Mouse (Mus musculus): ENCODE measurements around the gene Iqca. TPM values are rescaled to one million over a fixed set of nuclear protein-coding genes. Genes with fewer than 3 reads are reported as not detected.

Iqca gene
- total and polyA plus RNA-seq, 3 experiments = 0.27 TPM; not detected in 2

DNA sequence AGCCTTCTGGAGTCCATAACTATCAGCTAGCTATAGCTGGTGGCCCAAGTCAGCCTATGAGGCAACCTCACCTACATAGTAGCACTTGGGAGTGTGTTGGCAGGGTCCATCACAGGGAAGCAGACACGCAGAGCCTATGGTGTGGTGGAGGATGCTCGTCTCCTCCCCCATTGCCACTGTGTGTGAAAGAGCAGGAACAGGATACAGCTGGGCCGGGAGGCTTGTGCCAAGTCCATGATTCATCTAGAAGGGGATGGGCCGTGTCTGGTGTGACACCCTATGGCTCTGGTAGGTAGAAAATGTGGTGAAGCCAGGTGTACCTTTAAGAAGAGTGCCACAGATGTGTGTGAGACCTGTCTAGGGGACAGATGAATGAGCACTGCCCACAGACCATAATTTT is 33.0 kb upstream of the Iqca start:
- DNase-seq (ENCODE audit: low spot score) (no peak), ATAC-seq (ENCODE audit: extremely low read depth, insufficient number of reproducible peaks, low FRiP score, poor library complexity, severe bottlenecking) (no peak)
- H3K9me3 ChIP-seq (replicated peaks) = peaks cover 83% of the 10 kb centered on the region
- no peak overlapping the region for H3K4me3 ChIP-seq (ENCODE audit: low read depth, low read length)
- no peaks in the 10 kb centered on the region for H3K27me3 ChIP-seq (ENCODE audit: insufficient read depth, low read length)
- no peaks in the 10 kb centered on the region for H3K4me1 ChIP-seq (ENCODE audit: insufficient read depth, low read depth, low read length)
- TF ChIP-seq CTCF (IDR thresholded peaks at IDR 0.05; ENCODE audit: low read depth, low read length) = no peak
- TF ChIP-seq TAL1 (conservative IDR thresholded peaks at IDR 0.05; ENCODE audit: low read depth, low read length) = no peak
- no peak for TF ChIP-seq POLR2AphosphoS5 (IDR thresholded peaks at IDR 0.05; ENCODE audit: insufficient replicate concordance, low read depth, low read length)
- no peak for TF ChIP-seq GATA1 (IDR thresholded peaks at IDR 0.05; ENCODE audit: borderline replicate concordance, low read length)
- no peak for TF ChIP-seq GATA2 (IDR thresholded peaks at IDR 0.05; ENCODE audit: borderline replicate concordance, low read depth, low read length)
- no peaks in the 10 kb centered on the region for H3K36me3 ChIP-seq (replicated peaks)

DNA sequence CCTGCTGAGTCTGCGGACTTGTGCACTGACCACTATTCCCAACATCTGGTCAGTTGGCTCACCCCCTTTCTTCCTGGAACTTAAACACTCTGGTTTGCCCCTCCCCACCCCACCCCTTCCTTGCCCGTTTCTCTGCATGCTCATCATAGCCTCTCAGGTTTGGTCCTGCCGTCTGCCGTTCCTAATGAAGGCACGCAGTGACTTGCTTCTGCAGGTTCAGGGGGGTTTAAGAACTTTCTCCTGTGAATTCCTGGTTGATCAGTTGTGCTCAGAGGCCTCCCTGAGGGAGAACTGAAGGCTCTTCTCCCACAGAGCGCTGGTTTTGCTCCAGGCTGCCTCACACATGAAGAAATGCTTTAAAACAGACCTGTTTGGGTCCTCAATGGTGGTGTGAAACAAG is 30.4 kb upstream of the Iqca start:
- no peaks in the 10 kb centered on the region for H3K4me1 ChIP-seq (ENCODE audit: insufficient read depth, low read depth, low read length)
- H3K27me3 ChIP-seq (ENCODE audit: insufficient read depth, low read length) = no peaks in the 10 kb centered on the region
- no peak for ATAC-seq (ENCODE audit: extremely low read depth, insufficient number of reproducible peaks, low FRiP score, poor library complexity, severe bottlenecking)
- DNase-seq (ENCODE audit: low spot score) = no peak
- no peak overlapping the region for H3K4me3 ChIP-seq (ENCODE audit: low read depth, low read length)
- H3K9me3 ChIP-seq (replicated peaks) = peaks cover 82% of the 10 kb centered on the region
- TF ChIP-seq CTCF (IDR thresholded peaks at IDR 0.05; ENCODE audit: low read depth, low read length) (no peak), GATA2 (IDR thresholded peaks at IDR 0.05; ENCODE audit: borderline replicate concordance, low read depth, low read length) (no peak), GATA1 (IDR thresholded peaks at IDR 0.05; ENCODE audit: borderline replicate concordance, low read length) (no peak), POLR2AphosphoS5 (IDR thresholded peaks at IDR 0.05; ENCODE audit: insufficient replicate concordance, low read depth, low read length) (no peak), TAL1 (conservative IDR thresholded peaks at IDR 0.05; ENCODE audit: low read depth, low read length) (no peak)
- no peaks in the 10 kb centered on the region for H3K36me3 ChIP-seq (replicated peaks)

DNA sequence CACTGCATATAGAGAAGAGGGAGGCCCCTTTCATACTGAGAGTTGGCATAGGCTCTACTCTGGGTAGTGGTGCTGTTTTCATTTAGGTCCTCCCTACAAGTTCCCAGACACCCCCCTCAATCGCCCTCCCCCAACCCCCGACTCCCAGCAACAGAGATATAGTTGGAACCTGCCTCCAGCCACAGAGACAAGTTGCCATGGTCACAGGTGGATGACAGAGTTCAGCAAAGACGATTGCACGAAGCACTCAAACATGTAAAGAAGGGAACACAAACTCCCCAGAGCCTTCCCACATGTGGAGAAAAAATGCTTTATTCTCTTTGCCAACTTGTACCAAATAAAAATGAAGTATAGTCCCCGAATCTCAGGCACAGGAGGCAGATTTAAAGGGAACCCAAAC is 29.3 kb upstream of the Iqca start:
- no peak for DNase-seq (ENCODE audit: low spot score)
- Histone ChIP-seq H3K4me1 (ENCODE audit: insufficient read depth, low read depth, low read length) (no peaks in the 10 kb centered on the region), H3K4me3 (ENCODE audit: low read depth, low read length) (no peak overlapping the region), H3K36me3 (replicated peaks) (no peaks in the 10 kb centered on the region), H3K9me3 (replicated peaks) (peaks cover 85% of the 10 kb centered on the region), H3K27me3 (ENCODE audit: insufficient read depth, low read length) (no peaks in the 10 kb centered on the region)
- TF ChIP-seq TAL1 (conservative IDR thresholded peaks at IDR 0.05; ENCODE audit: low read depth, low read length) (no peak), POLR2AphosphoS5 (IDR thresholded peaks at IDR 0.05; ENCODE audit: insufficient replicate concordance, low read depth, low read length) (no peak), GATA1 (IDR thresholded peaks at IDR 0.05; ENCODE audit: borderline replicate concordance, low read length) (no peak), CTCF (IDR thresholded peaks at IDR 0.05; ENCODE audit: low read depth, low read length) (no peak), GATA2 (IDR thresholded peaks at IDR 0.05; ENCODE audit: borderline replicate concordance, low read depth, low read length) (no peak)
- no peak for ATAC-seq (ENCODE audit: extremely low read depth, insufficient number of reproducible peaks, low FRiP score, poor library complexity, severe bottlenecking)

DNA sequence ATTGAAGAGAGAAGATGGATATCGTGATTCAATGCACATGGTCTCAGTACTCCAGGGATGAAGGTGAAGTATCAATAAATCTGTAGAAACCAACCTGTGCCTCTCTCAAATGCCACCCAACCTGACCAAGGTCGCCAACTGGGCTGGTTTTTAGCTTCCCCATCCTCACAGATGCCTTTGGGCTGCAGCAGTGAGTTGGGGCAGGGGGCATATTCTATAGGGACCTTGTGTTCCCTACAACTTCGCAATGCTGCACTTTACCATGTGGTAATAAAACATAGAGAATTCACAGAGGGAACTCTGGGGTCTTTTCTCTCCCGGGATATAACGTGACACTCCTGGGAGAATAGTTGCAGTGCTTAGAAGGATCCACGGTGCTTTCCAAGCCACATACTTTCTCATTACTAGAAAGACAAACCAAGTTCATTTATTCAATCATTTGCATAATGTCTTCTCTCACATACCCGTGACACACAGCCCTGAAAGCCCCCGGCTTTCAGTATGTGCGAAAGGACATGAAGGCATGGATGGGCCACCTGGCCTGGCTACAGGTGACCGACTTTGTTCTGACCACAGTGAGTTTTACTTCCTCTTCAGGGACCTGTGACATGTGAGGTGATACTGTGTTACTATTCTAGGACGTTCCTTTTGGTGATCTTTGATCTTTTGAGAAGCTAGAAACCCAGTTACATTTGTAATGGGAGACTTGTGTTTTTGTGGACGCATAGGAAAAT is 27.9 kb upstream of the Iqca start:
- H3K27me3 ChIP-seq (ENCODE audit: insufficient read depth, low read length) = no peaks in the 10 kb centered on the region
- no peaks in the 10 kb centered on the region for H3K36me3 ChIP-seq (replicated peaks)
- H3K9me3 ChIP-seq (replicated peaks) = peaks cover 80% of the 10 kb centered on the region
- no peak for ATAC-seq (ENCODE audit: extremely low read depth, insufficient number of reproducible peaks, low FRiP score, poor library complexity, severe bottlenecking)
- H3K4me3 ChIP-seq (ENCODE audit: low read depth, low read length) = no peak overlapping the region
- TF ChIP-seq GATA1 (IDR thresholded peaks at IDR 0.05; ENCODE audit: borderline replicate concordance, low read length) = no peak
- TF ChIP-seq POLR2AphosphoS5 (IDR thresholded peaks at IDR 0.05; ENCODE audit: insufficient replicate concordance, low read depth, low read length) = no peak
- TF ChIP-seq GATA2 (IDR thresholded peaks at IDR 0.05; ENCODE audit: borderline replicate concordance, low read depth, low read length) = no peak
- no peak for TF ChIP-seq TAL1 (conservative IDR thresholded peaks at IDR 0.05; ENCODE audit: low read depth, low read length)
- no peak for TF ChIP-seq CTCF (IDR thresholded peaks at IDR 0.05; ENCODE audit: low read depth, low read length)
- DNase-seq (ENCODE audit: low spot score) = no peak
- H3K4me1 ChIP-seq (ENCODE audit: insufficient read depth, low read depth, low read length) = no peaks in the 10 kb centered on the region

DNA sequence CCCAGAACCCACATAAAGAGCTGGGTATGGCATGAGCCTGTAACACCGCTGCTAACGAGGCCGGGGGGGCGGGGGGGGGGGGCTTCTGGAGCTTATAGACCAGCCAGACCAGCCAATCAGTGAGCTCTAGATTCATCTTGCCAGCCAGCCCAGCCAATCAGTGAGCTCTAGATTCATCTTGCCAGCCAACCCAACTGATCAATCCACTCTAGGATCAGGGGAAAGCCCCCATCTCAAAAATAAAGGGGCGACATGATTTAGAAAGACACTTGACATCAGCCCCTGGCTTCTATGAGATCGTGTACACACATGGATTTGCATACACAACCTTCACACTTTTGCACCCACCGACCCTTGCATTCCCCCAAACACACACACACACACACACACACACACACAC is 27.3 kb upstream of the Iqca start:
- ATAC-seq (ENCODE audit: extremely low read depth, insufficient number of reproducible peaks, low FRiP score, poor library complexity, severe bottlenecking) (no peak), DNase-seq (ENCODE audit: low spot score) (no peak)
- Histone ChIP-seq H3K4me1 (ENCODE audit: insufficient read depth, low read depth, low read length) (no peaks in the 10 kb centered on the region), H3K27me3 (ENCODE audit: insufficient read depth, low read length) (no peaks in the 10 kb centered on the region), H3K9me3 (replicated peaks) (peaks cover 79% of the 10 kb centered on the region), H3K36me3 (replicated peaks) (no peaks in the 10 kb centered on the region), H3K4me3 (ENCODE audit: low read depth, low read length) (no peak overlapping the region)
- TF ChIP-seq GATA1 (IDR thresholded peaks at IDR 0.05; ENCODE audit: borderline replicate concordance, low read length) (no peak), POLR2AphosphoS5 (IDR thresholded peaks at IDR 0.05; ENCODE audit: insufficient replicate concordance, low read depth, low read length) (no peak), GATA2 (IDR thresholded peaks at IDR 0.05; ENCODE audit: borderline replicate concordance, low read depth, low read length) (no peak), CTCF (IDR thresholded peaks at IDR 0.05; ENCODE audit: low read depth, low read length) (no peak), TAL1 (conservative IDR thresholded peaks at IDR 0.05; ENCODE audit: low read depth, low read length) (no peak)

DNA sequence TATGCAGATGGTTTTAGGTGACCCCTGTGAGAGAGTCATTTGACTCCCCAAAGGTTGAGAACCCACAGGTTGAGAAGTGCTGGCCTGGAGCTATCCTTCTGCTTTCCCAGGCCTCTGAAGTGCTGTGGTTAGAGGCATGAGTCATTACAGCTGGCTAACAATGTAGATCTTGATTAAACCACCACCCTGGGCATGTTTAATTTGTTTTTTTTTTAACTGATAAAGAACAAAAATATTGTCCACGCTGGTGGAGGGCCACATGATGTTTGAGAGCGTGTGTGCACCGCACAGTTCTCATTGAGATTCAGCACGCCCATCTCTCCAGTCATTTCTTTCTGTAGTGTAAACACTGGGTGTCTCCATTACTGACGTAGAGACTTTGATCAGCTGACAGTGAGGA is 24.8 kb upstream of the Iqca start:
- H3K9me3 ChIP-seq (replicated peaks) = peaks cover 87% of the 10 kb centered on the region
- no peak for TF ChIP-seq GATA2 (IDR thresholded peaks at IDR 0.05; ENCODE audit: borderline replicate concordance, low read depth, low read length)
- no peaks in the 10 kb centered on the region for H3K4me1 ChIP-seq (ENCODE audit: insufficient read depth, low read depth, low read length)
- no peak overlapping the region for H3K4me3 ChIP-seq (ENCODE audit: low read depth, low read length)
- DNase-seq (ENCODE audit: low spot score) (no peak), ATAC-seq (ENCODE audit: extremely low read depth, insufficient number of reproducible peaks, low FRiP score, poor library complexity, severe bottlenecking) (no peak)
- H3K27me3 ChIP-seq (ENCODE audit: insufficient read depth, low read length) = no peaks in the 10 kb centered on the region
- H3K36me3 ChIP-seq (replicated peaks) = no peaks in the 10 kb centered on the region
